30 mouse cellular contexts compared by ENCODE assay signal in the genomic region with DNA sequence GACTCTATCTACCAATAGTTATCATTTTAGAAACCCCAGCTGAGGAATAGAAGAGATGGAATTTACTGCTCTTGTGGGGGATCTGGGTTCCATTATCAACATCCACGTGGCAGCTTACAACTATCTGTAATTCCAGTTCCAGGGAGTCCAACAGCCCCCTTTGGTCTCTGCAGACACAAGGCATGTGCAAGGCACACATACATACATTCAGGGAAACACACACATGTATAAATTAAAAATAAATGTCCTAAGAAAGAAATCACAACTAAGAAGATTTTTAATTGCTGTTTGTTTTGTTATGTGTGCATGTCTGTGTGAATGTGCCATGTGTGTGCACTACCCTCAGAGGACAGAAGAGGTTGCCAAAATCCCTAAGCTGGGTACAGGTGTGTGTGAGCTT.
"Had no signal": no experiment of that assay in that cellular context is flagged by ENCODE, and none has a peak within 500 bp of the region (broad histone marks: within the 10 kb centered on the region; RNA-seq: fewer than 3 reads in every experiment).

No protein-coding gene starts in this region.

- H3K27me3 ChIP-seq: limb, embryonic 12.5 days; limb, embryonic 13.5 days; limb, embryonic 15.5 days; liver, embryonic 12.5 days; liver, embryonic 13.5 days; liver, embryonic 15.5 days; lung, embryonic 15.5 days; megakaryocyte, embryonic 14.5 days; midbrain, embryonic 12.5 days; midbrain, embryonic 15.5 days; neural tube, embryonic 12.5 days had no signal

- H3K27ac ChIP-seq: limb, embryonic 10.5 days; limb, embryonic 12.5 days; limb, embryonic 13.5 days; limb, embryonic 15.5 days; liver, embryonic 12.5 days; liver, embryonic 13.5 days; liver, embryonic 14.5 days; liver, embryonic 15.5 days; lung, embryonic 15.5 days; macrophage; midbrain, embryonic 10.5 days; midbrain, embryonic 12.5 days; midbrain, embryonic 15.5 days; neural tube, embryonic 12.5 days had no signal

- H3K4me2 ChIP-seq: limb, embryonic 12.5 days; limb, embryonic 13.5 days; limb, embryonic 15.5 days; liver, embryonic 11.5 days; liver, embryonic 12.5 days; liver, embryonic 13.5 days; liver, embryonic 15.5 days; lung, embryonic 14.5 days; lung, embryonic 15.5 days; midbrain, embryonic 12.5 days; midbrain, embryonic 15.5 days; neural tube, embryonic 12.5 days had no signal

- H3K9me3 ChIP-seq: limb, embryonic 10.5 days; limb, embryonic 12.5 days; limb, embryonic 13.5 days; limb, embryonic 15.5 days; liver, embryonic 12.5 days; liver, embryonic 13.5 days; liver, embryonic 15.5 days; lung, embryonic 15.5 days; megakaryocyte, embryonic 14.5 days; midbrain, embryonic 10.5 days; midbrain, embryonic 12.5 days; midbrain, embryonic 15.5 days; neural tube, embryonic 12.5 days had no signal

- H3K9ac ChIP-seq: limb, embryonic 12.5 days; limb, embryonic 13.5 days; limb, embryonic 15.5 days; liver, embryonic 12.5 days; liver, embryonic 13.5 days; liver, embryonic 14.5 days; liver, embryonic 15.5 days; liver, postnatal 0 days; lung, embryonic 14.5 days; lung, embryonic 15.5 days; midbrain, embryonic 12.5 days; midbrain, embryonic 15.5 days; neural tube, embryonic 12.5 days had no signal

- H3K36me3 ChIP-seq: limb, embryonic 10.5 days; limb, embryonic 12.5 days; limb, embryonic 13.5 days; limb, embryonic 15.5 days; liver, embryonic 12.5 days; liver, embryonic 13.5 days; liver, embryonic 15.5 days; lung, embryonic 15.5 days; midbrain, embryonic 10.5 days; midbrain, embryonic 12.5 days; midbrain, embryonic 15.5 days; neural tube, embryonic 12.5 days had no signal

- H3K4me1 ChIP-seq: limb, embryonic 10.5 days; limb, embryonic 12.5 days; limb, embryonic 13.5 days; limb, embryonic 15.5 days; liver, embryonic 12.5 days; liver, embryonic 13.5 days; liver, embryonic 15.5 days; lung, embryonic 15.5 days; midbrain, embryonic 12.5 days; midbrain, embryonic 15.5 days; neural tube, embryonic 12.5 days had no signal

- ATAC-seq: liver, embryonic 12.5 days; liver, postnatal 0 days; lung, postnatal 0 days; midbrain, embryonic 15.5 days; midbrain, embryonic 16.5 days had no signal

- DNase-seq: left cerebral cortex, postnatal 4 days; liver; liver, embryonic 13.5 days; liver, postnatal 0 days; lung, adult 18-20 months; lung, adult 2 months; lung, embryonic 14.5 days; lung, postnatal 10 days; lung, postnatal 14 days; lung, postnatal 36 days; lung, postnatal 4 days; midbrain, embryonic 14.5 days had no signal

- H3K4me3 ChIP-seq: limb, embryonic 10.5 days; limb, embryonic 12.5 days; limb, embryonic 13.5 days; limb, embryonic 15.5 days; liver, embryonic 12.5 days; liver, embryonic 13.5 days; liver, embryonic 15.5 days; lung, embryonic 15.5 days; megakaryocyte, embryonic 14.5 days; midbrain, embryonic 10.5 days; midbrain, embryonic 12.5 days; midbrain, embryonic 15.5 days; myocyte; neural tube, embryonic 12.5 days had no signal
